Mouse (Mus musculus): Measurements from ENCODE around the gene B4galt4.

Gene B4galt4

GRCm38 (mm10) chr16:38729610-38730288 is 12.3 kb upstream of the B4galt4 start:
- no peak for DNase-seq

- no peak for DNase-seq
These were observed 11.1 kb upstream of the B4galt4 start for GRCm38 (mm10) chr16:38730921-38731320.

GRCm38 (mm10) chr16:38741204-38741903 is 710 bp upstream of the B4galt4 start:
- DNase-seq: no peak

- no peak for DNase-seq
These were observed 631 bp downstream of the B4galt4 start for GRCm38 (mm10) chr16:38742659-38743131.

- no peak for DNase-seq
These were observed 2.0 kb downstream of the B4galt4 start for GRCm38 (mm10) chr16:38743941-38744673.

GRCm38 (mm10) chr16:38750803-38751202 is 8.7 kb downstream of the B4galt4 start:
- no peak for DNase-seq

GRCm38 (mm10) chr16:38753631-38754030 is 11.6 kb downstream of the B4galt4 start:
- DNase-seq: no peak

GRCm38 (mm10) chr16:38755452-38756176 is 13.6 kb downstream of the B4galt4 start:
- no peak for DNase-seq

- peak; percentile 38 to 63 for DNase-seq
These were observed 14.1 kb downstream of the B4galt4 start for GRCm38 (mm10) chr16:38756177-38756503.

GRCm38 (mm10) chr16:38756572-38756971 is 14.5 kb downstream of the B4galt4 start:
- DNase-seq: peak in 1 of 2 experiments; percentile 19

- DNase-seq: no peak
These were observed 15.6 kb downstream of the B4galt4 start for GRCm38 (mm10) chr16:38757626-38758025.

- peak; percentile 51 to 64 for DNase-seq
These were observed 16.2 kb downstream of the B4galt4 start for GRCm38 (mm10) chr16:38758104-38758861.

- no peak for DNase-seq
These were observed 18.2 kb downstream of the B4galt4 start for GRCm38 (mm10) chr16:38760239-38760638.

GRCm38 (mm10) chr16:38760834-38761375 is 18.8 kb downstream of the B4galt4 start:
- DNase-seq: no peak

- no peak for DNase-seq
These were observed 19.9 kb downstream of the B4galt4 start for GRCm38 (mm10) chr16:38761972-38762371.

GRCm38 (mm10) chr16:38762401-38762800 is 20.3 kb downstream of the B4galt4 start:
- no peak for DNase-seq

- no peak for DNase-seq
These were observed 21.4 kb downstream of the B4galt4 start for GRCm38 (mm10) chr16:38763508-38763907.

- no peak for DNase-seq
These were observed 24.6 kb downstream of the B4galt4 start for GRCm38 (mm10) chr16:38766671-38767070.

GRCm38 (mm10) chr16:38767761-38768160 is 25.7 kb downstream of the B4galt4 start:
- no peak for DNase-seq

- no peak for DNase-seq
These were observed 26.3 kb downstream of the B4galt4 start for GRCm38 (mm10) chr16:38768386-38768785.

- DNase-seq: no peak
These were observed 27.5 kb downstream of the B4galt4 start for GRCm38 (mm10) chr16:38769529-38769928.

GRCm38 (mm10) chr16:38771145-38771544 is 29.1 kb downstream of the B4galt4 start:
- DNase-seq: no peak
